Mouse (Mus musculus): ENCODE measurements at regions not wholly inside any gene's neighbourhood (a gene's known extent, or its start where the extent isn't known, plus 50 kb on each side); places are given as distances from the start of the nearest gene placed in this dataset.

GRCm38 (mm10) chr4:125199281-125199680, 71.6 kb upstream of the Zc3h12a start:
- TF ChIP-seq CTCF (IDR thresholded peaks at IDR 0.05; ENCODE audit: extremely low read depth, insufficient read depth, insufficient read length, insufficient replicate concordance), result no peak
- no peak for TF ChIP-seq POLR2A (IDR thresholded peaks at IDR 0.05; ENCODE audit: low read depth, low read length)

All from spleen, adult 2 months (tissue).